Mouse (Mus musculus) kidney, adult 2 months (tissue): ENCODE results near the gene Prex1. TPM values are rescaled to one million over a fixed set of nuclear protein-coding genes. Genes with fewer than 3 reads are reported as not detected.

Source experiments
- DNase-seq: peaks from one replicate; pipeline ENCODE4 v3.0.0; 2021
- H3K27ac ChIP-seq: fragments of 200-500 bp; 2 replicates; pipeline ENCODE4 v1.5.1; 2012; ENCODE audit warnings: low read depth, low read length, control low read depth, inconsistent platforms; ENCODE audit not compliant: insufficient read depth
- H3K27me3 ChIP-seq: fragments of 200-500 bp; replicated peaks from 2 replicates; pipeline ENCODE4 v1.6.1; 2012; ENCODE audit warnings: mild to moderate bottlenecking, moderate library complexity, low read length, inconsistent platforms; ENCODE audit not compliant: control insufficient read depth, insufficient read depth
- H3K36me3 ChIP-seq: fragments of 200-500 bp; 2 replicates; pipeline ENCODE4 v1.6.1; 2012; ENCODE audit warnings: mild to moderate bottlenecking, moderate library complexity, low read length, inconsistent platforms; ENCODE audit not compliant: control insufficient read depth, insufficient read depth
- H3K4me1 ChIP-seq: fragments of 200-500 bp; 2 replicates; pipeline ENCODE4 v1.6.1; 2011; ENCODE audit warnings: low read length; ENCODE audit not compliant: control insufficient read depth, insufficient read depth
- H3K4me3 ChIP-seq: fragments of 200-500 bp; 2 replicates; pipeline ENCODE4 v1.5.1; 2011; ENCODE audit warnings: mild to moderate bottlenecking, low read depth, low read length, control low read depth; ENCODE audit not compliant: insufficient read depth
- CTCF ChIP-seq: fragments of 200-500 bp; conservative IDR thresholded peaks from 2 replicates; pipeline ENCODE4 v1.5.1; 2011; ENCODE audit warnings: low read depth, mild to moderate bottlenecking, control low read depth, low read length, moderate library complexity, mixed read lengths; ENCODE audit not compliant: insufficient read depth, insufficient read length
- POLR2A ChIP-seq: fragments of 200-500 bp; IDR thresholded peaks from one replicate; pipeline ENCODE4 v1.6.1; 2011; ENCODE audit warnings: low read depth, low read length, control low read depth
- WGBS: fragments of 180-500 bp; shearing (Covaris S2); methylation state at CpG from one replicate; pipeline ENCODE4 v1.1.7; 2018; 5-methylcytosine and 5-hydroxymethylcytosine counted together
- polyA plus RNA-seq: library from polyadenylated mRNA; depleted of rRNA; stranded (reverse); fragments of >200 nt; gene quantifications from 2 replicates; pipeline ENCODE4 v1.2.3, GENCODE M21; 2012

The Prex1 gene
- polyA plus RNA-seq, 1 experiment, result 14.5 TPM

- Histone ChIP-seq H3K4me3 (no peak overlapping the region), H3K4me1 (no peaks in the 10 kb centered on the region), H3K27ac (no peak overlapping the region), H3K27me3 (no peaks in the 10 kb centered on the region), H3K36me3 (no peaks in the 10 kb centered on the region)
- TF ChIP-seq CTCF (no peak), POLR2A (no peak)
- no peak for DNase-seq
- 81% methylated on average over 14 of the region's 14 CpGs for WGBS
These were observed 41.3 kb downstream of the Prex1 start for GRCm38 (mm10) chr2:166672171-166672965.

- Histone ChIP-seq H3K4me1 (no peaks in the 10 kb centered on the region), H3K4me3 (no peak overlapping the region), H3K27ac (no peak overlapping the region), H3K36me3 (no peaks in the 10 kb centered on the region), H3K27me3 (no peaks in the 10 kb centered on the region)
- TF ChIP-seq CTCF, result no peak
- TF ChIP-seq POLR2A, result no peak
- no peak for DNase-seq
- WGBS, result 87% methylated on average over 14 of the region's 14 CpGs
These were observed 42.0 kb downstream of the Prex1 start for GRCm38 (mm10) chr2:166671614-166672013.

- H3K36me3 ChIP-seq, result no peaks in the 10 kb centered on the region
- TF ChIP-seq POLR2A, result no peak
- no peak for TF ChIP-seq CTCF
- no peak overlapping the region for H3K27ac ChIP-seq
- 44% methylated on average over 8 of the region's 8 CpGs for WGBS
- H3K4me1 ChIP-seq, result no peaks in the 10 kb centered on the region
- DNase-seq, result no peak
- H3K4me3 ChIP-seq, result no peak overlapping the region
- no peaks in the 10 kb centered on the region for H3K27me3 ChIP-seq
These were observed 42.6 kb downstream of the Prex1 start for GRCm38 (mm10) chr2:166671019-166671418.

GRCm38 (mm10) chr2:166669922-166670321 is 43.7 kb downstream of the Prex1 start:
- DNase-seq, result no peak
- Histone ChIP-seq H3K4me1 (no peaks in the 10 kb centered on the region), H3K36me3 (no peaks in the 10 kb centered on the region), H3K27ac (no peak overlapping the region), H3K27me3 (no peaks in the 10 kb centered on the region), H3K4me3 (no peak overlapping the region)
- TF ChIP-seq POLR2A (no peak), CTCF (no peak)
- WGBS, result 80% methylated on average over 9 of the region's 9 CpGs

GRCm38 (mm10) chr2:166667790-166668695 is 45.6 kb downstream of the Prex1 start:
- Histone ChIP-seq H3K4me1 (no peaks in the 10 kb centered on the region), H3K27ac (no peak overlapping the region), H3K27me3 (no peaks in the 10 kb centered on the region), H3K4me3 (no peak overlapping the region), H3K36me3 (no peaks in the 10 kb centered on the region)
- TF ChIP-seq POLR2A, result no peak
- TF ChIP-seq CTCF, result no peak
- no peak for DNase-seq
- 33% methylated on average over 22 of the region's 22 CpGs for WGBS

- Histone ChIP-seq H3K4me3 (no peak overlapping the region), H3K36me3 (no peaks in the 10 kb centered on the region), H3K27me3 (no peaks in the 10 kb centered on the region), H3K4me1 (no peaks in the 10 kb centered on the region), H3K27ac (no peak overlapping the region)
- no peak for TF ChIP-seq POLR2A
- no peak for DNase-seq
- WGBS, result 91% methylated on average over 13 of the region's 13 CpGs
These were observed 47.5 kb downstream of the Prex1 start for GRCm38 (mm10) chr2:166666175-166666574.
